Mouse (Mus musculus): ENCODE data around the gene Map3k13.

DNA sequence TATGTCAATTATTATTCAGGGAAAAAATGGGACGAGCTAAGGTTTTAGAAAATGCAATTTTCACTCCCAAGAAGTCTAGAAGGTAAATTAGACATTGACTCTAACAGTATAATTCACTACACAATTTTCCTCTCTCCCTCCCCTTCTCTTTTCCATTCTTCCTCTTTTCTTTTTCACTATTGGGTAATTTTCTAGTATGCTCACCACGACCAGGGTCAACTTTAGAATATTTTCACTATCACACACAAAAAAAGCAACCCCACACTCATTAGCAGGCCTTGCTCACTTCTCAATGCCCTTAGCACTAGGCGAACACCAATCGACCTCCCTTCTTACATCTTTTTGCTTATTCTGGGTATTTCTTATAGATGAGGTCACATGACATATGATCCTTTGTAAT is 54.7 kb downstream of the Map3k13 start:
- TF ChIP-seq EP300 (IDR thresholded peaks at IDR 0.05; ENCODE audit: insufficient read depth, low read depth, low read length), result no peak
- no peak for TF ChIP-seq POLR2A (IDR thresholded peaks at IDR 0.05; ENCODE audit: insufficient read depth, low read depth, low read length)
- TF ChIP-seq CTCF (IDR thresholded peaks at IDR 0.05), result no peak
